Mouse (Mus musculus): ENCODE results near the gene 4931440F15Rik. TPM values are rescaled to one million over a fixed set of nuclear protein-coding genes. Genes with fewer than 3 reads are reported as not detected.
A peak's percentile ranks its signal among the peaks of the same experiment; 100 is the strongest.

4931440F15Rik gene
- total and polyA plus RNA-seq, 3 experiments, result 0.06 to 0.08 TPM; not detected in 1

DNA sequence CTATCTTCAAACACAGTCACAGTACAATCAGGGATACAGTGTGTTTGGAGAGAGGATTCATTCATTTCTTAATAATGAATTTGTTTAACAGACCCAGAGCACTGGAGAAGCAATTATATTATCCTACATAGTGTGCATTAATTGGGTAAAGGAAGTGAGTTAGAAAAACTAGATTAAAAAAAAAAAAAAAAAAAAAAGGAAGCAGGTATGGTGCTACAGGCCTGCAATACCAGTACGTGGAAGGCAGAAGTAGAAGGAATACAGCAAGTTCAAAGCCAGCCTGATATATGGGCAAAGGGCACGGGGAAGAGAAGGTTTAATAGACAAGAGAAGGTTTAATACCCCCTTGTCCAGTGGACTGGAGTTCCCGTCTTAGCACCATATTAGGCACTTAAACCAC, 46.5 kb downstream of the 4931440F15Rik start:
- DNase-seq (ENCODE audit: low read depth, low spot score), result peak; percentile 35
- H3K79me2 ChIP-seq (ENCODE audit: control insufficient read depth, insufficient read depth, low read length, poor library complexity), result no peaks in the 10 kb centered on the region
- no peak overlapping the region for H3K9ac ChIP-seq (ENCODE audit: control insufficient read depth, low read depth, low read length, poor library complexity, severe bottlenecking)
- TF ChIP-seq SMC3 (IDR thresholded peaks at IDR 0.05; ENCODE audit: low read depth, low read length), result no peak
- no peak for TF ChIP-seq USF1 (IDR thresholded peaks at IDR 0.05; ENCODE audit: low read depth, low read length)
- TF ChIP-seq ZNF384 (IDR thresholded peaks at IDR 0.05; ENCODE audit: low read depth, low read length), result peak; percentile 91
- 0 out of 4 replicates have a peak, but pooled peaks of 1 of the 2 experiments have one; percentile 25 for TF ChIP-seq EP300 (IDR thresholded peaks at IDR 0.05; ENCODE audit: low read depth in 1 of 2, low read length in 2 of 2)
- TF ChIP-seq POLR2AphosphoS5 (IDR thresholded peaks at IDR 0.05; ENCODE audit: borderline replicate concordance, low read depth, low read length), result no peak
- TF ChIP-seq MAX (IDR thresholded peaks at IDR 0.05; ENCODE audit: low read length), result no peak
- H3K9me3 ChIP-seq (replicated peaks; ENCODE audit: insufficient read depth, low read length), result no peaks in the 10 kb centered on the region
- no peaks in the 10 kb centered on the region for H3K27me3 ChIP-seq (ENCODE audit: control insufficient read depth in 1 of 2, insufficient read depth in 2 of 2, low read length in 2 of 2)
- H3K4me1 ChIP-seq (ENCODE audit: control insufficient read depth in 1 of 2, insufficient read depth in 2 of 2, low read length in 2 of 2), result peaks cover 11 to 14% of the 10 kb centered on the region in 2 experiments
- no peak overlapping the region for H3K27ac ChIP-seq (ENCODE audit: control insufficient read depth, low read depth, low read length)
- no peak overlapping the region for H3K4me3 ChIP-seq (ENCODE audit: control insufficient read depth in 1 of 2, insufficient read depth in 1 of 2, low read depth in 2 of 2, low read length in 2 of 2)
- H3K36me3 ChIP-seq (ENCODE audit: control insufficient read depth in 1 of 2, insufficient read depth in 2 of 2, low read length in 2 of 2), result peaks cover 0 to 4% of the 10 kb centered on the region in 2 experiments; a peak in 2 of 4 replicates

DNA sequence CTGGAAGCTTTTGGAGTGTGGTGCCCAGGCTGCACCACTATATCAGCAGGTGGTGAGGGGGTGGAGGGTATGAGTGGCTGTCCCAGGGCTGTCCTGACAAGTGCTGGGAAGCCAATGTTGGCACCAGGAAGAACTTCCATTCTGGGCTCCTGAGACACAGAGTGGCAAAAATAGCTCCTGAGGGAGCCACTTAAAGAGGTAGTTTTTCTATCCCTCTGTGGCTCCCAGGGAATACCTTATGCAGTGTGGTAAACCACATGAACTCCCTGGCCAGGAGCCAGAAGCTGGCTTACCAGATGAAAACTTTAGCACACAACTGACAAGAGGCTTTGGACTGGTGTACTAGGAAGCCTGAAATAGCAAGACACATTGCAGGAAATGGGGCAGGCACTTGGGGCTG, 47.5 kb downstream of the 4931440F15Rik start:
- H3K79me2 ChIP-seq (ENCODE audit: control insufficient read depth, insufficient read depth, low read length, poor library complexity), result no peaks in the 10 kb centered on the region
- H3K9ac ChIP-seq (ENCODE audit: control insufficient read depth, low read depth, low read length, poor library complexity, severe bottlenecking), result no peak overlapping the region
- H3K4me3 ChIP-seq (ENCODE audit: control insufficient read depth in 1 of 2, insufficient read depth in 1 of 2, low read depth in 2 of 2, low read length in 2 of 2), result no peak overlapping the region
- peaks cover 5 to 10% of the 10 kb centered on the region in 2 experiments for H3K4me1 ChIP-seq (ENCODE audit: control insufficient read depth in 1 of 2, insufficient read depth in 2 of 2, low read length in 2 of 2)
- no peak overlapping the region for H3K27ac ChIP-seq (ENCODE audit: control insufficient read depth, low read depth, low read length)
- no peaks in the 10 kb centered on the region for H3K27me3 ChIP-seq (ENCODE audit: control insufficient read depth in 1 of 2, insufficient read depth in 2 of 2, low read length in 2 of 2)
- peak; percentile 59; the same call in 1 of the 2 replicates for TF ChIP-seq ETS1 (IDR thresholded peaks at IDR 0.05; ENCODE audit: low read depth, low read length)
- TF ChIP-seq E2F4 (IDR thresholded peaks at IDR 0.05; ENCODE audit: borderline replicate concordance, low read depth, low read length), result no peak
- TF ChIP-seq BHLHE40 (IDR thresholded peaks at IDR 0.05; ENCODE audit: borderline replicate concordance, low read depth, low read length), result no peak
- TF ChIP-seq ELF1 (IDR thresholded peaks at IDR 0.05; ENCODE audit: low read depth, low read length), result no peak
- TF ChIP-seq NRF1 (IDR thresholded peaks at IDR 0.05; ENCODE audit: insufficient read depth, low read depth, low read length, poor library complexity, severe bottlenecking), result no peak
- no peak for TF ChIP-seq MAX (IDR thresholded peaks at IDR 0.05; ENCODE audit: low read length)
- TF ChIP-seq TAL1 (IDR thresholded peaks at IDR 0.05; ENCODE audit: low read length), result no peak
- no peak for TF ChIP-seq ZNF384 (IDR thresholded peaks at IDR 0.05; ENCODE audit: low read depth, low read length)
- TF ChIP-seq MYC (IDR thresholded peaks at IDR 0.05; ENCODE audit: low read depth, low read length), result no peak
- peak in 1 of 2 experiments; percentile 8; a peak in 1 of 4 replicates for TF ChIP-seq EP300 (IDR thresholded peaks at IDR 0.05; ENCODE audit: low read depth in 1 of 2, low read length in 2 of 2)
- no peaks in the 10 kb centered on the region for H3K9me3 ChIP-seq (replicated peaks; ENCODE audit: insufficient read depth, low read length)
- DNase-seq (ENCODE audit: low read depth, low spot score), result peak; percentile 76
- peaks cover 0 to 2% of the 10 kb centered on the region in 2 experiments; a peak in 2 of 4 replicates for H3K36me3 ChIP-seq (ENCODE audit: control insufficient read depth in 1 of 2, insufficient read depth in 2 of 2, low read length in 2 of 2)

DNA sequence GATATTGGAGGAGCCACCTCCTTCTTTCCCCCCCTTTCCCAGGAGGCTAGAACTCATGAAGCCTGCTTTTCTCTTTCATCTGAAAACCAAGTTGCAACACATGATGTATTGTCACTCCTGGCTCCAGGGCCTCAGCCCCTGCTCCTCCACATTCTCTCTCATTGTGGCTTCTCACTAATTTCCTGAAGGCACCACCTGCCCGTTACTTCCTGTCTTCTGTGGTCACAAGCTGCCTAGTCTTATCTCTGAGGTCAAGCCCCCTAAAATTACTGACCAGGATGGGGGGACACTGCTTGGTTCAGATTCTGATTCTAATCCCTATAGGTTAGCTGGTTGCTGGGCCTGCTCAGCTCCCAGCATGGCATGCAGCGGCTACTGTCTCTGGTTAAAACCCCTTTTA, 50.7 kb downstream of the 4931440F15Rik start:
- peak; percentile 26 for DNase-seq (ENCODE audit: low read depth, low spot score)
- Histone ChIP-seq H3K4me1 (ENCODE audit: control insufficient read depth in 1 of 2, insufficient read depth in 2 of 2, low read length in 2 of 2) (peaks cover 4 to 8% of the 10 kb centered on the region in 2 experiments), H3K27me3 (ENCODE audit: control insufficient read depth in 1 of 2, insufficient read depth in 2 of 2, low read length in 2 of 2) (no peaks in the 10 kb centered on the region), H3K9me3 (replicated peaks; ENCODE audit: insufficient read depth, low read length) (no peaks in the 10 kb centered on the region), H3K4me3 (ENCODE audit: control insufficient read depth in 1 of 2, insufficient read depth in 1 of 2, low read depth in 2 of 2, low read length in 2 of 2) (no peak overlapping the region), H3K27ac (ENCODE audit: control insufficient read depth, low read depth, low read length) (no peak overlapping the region), H3K36me3 (ENCODE audit: control insufficient read depth in 1 of 2, insufficient read depth in 2 of 2, low read length in 2 of 2) (peaks cover 0 to 2% of the 10 kb centered on the region in 2 experiments; a peak in 2 of 4 replicates), H3K9ac (ENCODE audit: control insufficient read depth, low read depth, low read length, poor library complexity, severe bottlenecking) (no peak overlapping the region), H3K79me2 (ENCODE audit: control insufficient read depth, insufficient read depth, low read length, poor library complexity) (no peaks in the 10 kb centered on the region)
- no peak for TF ChIP-seq MAFK (IDR thresholded peaks at IDR 0.05; ENCODE audit: borderline replicate concordance, low read depth, low read length)
